Mouse (Mus musculus) liver, embryonic 11.5 days (tissue): Measurements from ENCODE around the gene Nav1. TPM values are rescaled to one million over a fixed set of nuclear protein-coding genes. Genes with fewer than 3 reads are reported as not detected.

ENCODE experiments used
- ATAC-seq: fragments of 200-750 bp; cut with Nextera tagmentation; replicated peaks from 2 replicates; pipeline ENCODE4 v1.8.0; 2017; ENCODE audit warnings: moderate number of reproducible peaks, mild to moderate bottlenecking, moderate TSS enrichment, moderate library complexity; ENCODE audit not compliant: low FRiP score
- DNase-seq: peaks from one replicate; pipeline ENCODE4 v3.0.0-alpha.2; 2017; ENCODE audit warnings: low spot score
- H3K27ac ChIP-seq: fragments of 300-500 bp; sonication (generic); 2 replicates; pipeline ENCODE4 v1.5.1; 2014; ENCODE audit warnings: mild to moderate bottlenecking, low read depth, low read length, control low read depth
- H3K27me3 ChIP-seq: fragments of 300-500 bp; sonication (generic); replicated peaks from 2 replicates; pipeline ENCODE4 v1.6.1; 2014; ENCODE audit warnings: low read length, mixed read lengths; ENCODE audit not compliant: control insufficient read depth, insufficient read depth
- H3K36me3 ChIP-seq: fragments of 300-500 bp; sonication (generic); 2 replicates; pipeline ENCODE4 v1.6.1; 2014; ENCODE audit warnings: mild to moderate bottlenecking, low read length, moderate library complexity, mixed read lengths; ENCODE audit not compliant: control insufficient read depth, insufficient read depth
- H3K4me1 ChIP-seq: fragments of 300-500 bp; sonication (generic); replicated peaks from 2 replicates; pipeline ENCODE4 v1.6.1; 2014; ENCODE audit warnings: low read length, mixed read lengths; ENCODE audit not compliant: control insufficient read depth, insufficient read depth
- H3K4me2 ChIP-seq: fragments of 300-500 bp; sonication (generic); 2 replicates; pipeline ENCODE4 v1.6.1; 2014; ENCODE audit warnings: mild to moderate bottlenecking, control low read depth, moderate library complexity
- H3K4me3 ChIP-seq: fragments of 300-500 bp; sonication (generic); 2 replicates; pipeline ENCODE4 v1.5.1; 2014; ENCODE audit warnings: low read depth, low read length, control low read depth
- H3K9ac ChIP-seq: fragments of 300-500 bp; sonication (generic); 2 replicates; pipeline ENCODE4 v1.6.1; 2014; ENCODE audit warnings: low read depth, low read length, control low read depth
- H3K9me3 ChIP-seq: fragments of 300-500 bp; sonication (generic); 2 replicates; pipeline ENCODE4 v1.6.1; 2016; ENCODE audit warnings: low read length, inconsistent platforms, mixed read lengths; ENCODE audit not compliant: control insufficient read depth
- WGBS: fragments of 180-500 bp; shearing (Covaris S2); extraction: QIAGEN DNeasy Blood & Tissue Kit; methylation state at CpG from one replicate; pipeline ENCODE4 v1.1.7; 2014; 5-methylcytosine and 5-hydroxymethylcytosine counted together
- polyA plus RNA-seq: library from polyadenylated mRNA; unstranded; fragments of >200 nt; fragmentation: Nextera tagmentation; extraction: Ambion mirVana; gene quantifications from 2 replicates; pipeline ENCODE4 v1.2.1, GENCODE M21; 2014

The Nav1 gene
- polyA plus RNA-seq, 1 experiment from 2014 or later: 8.9 TPM

GRCm38 (mm10) chr1:135517469-135517868, 89.6 kb downstream of the Nav1 start:
- H3K27ac ChIP-seq: no peak overlapping the region; the same call in 1 of the 2 replicates

DNA sequence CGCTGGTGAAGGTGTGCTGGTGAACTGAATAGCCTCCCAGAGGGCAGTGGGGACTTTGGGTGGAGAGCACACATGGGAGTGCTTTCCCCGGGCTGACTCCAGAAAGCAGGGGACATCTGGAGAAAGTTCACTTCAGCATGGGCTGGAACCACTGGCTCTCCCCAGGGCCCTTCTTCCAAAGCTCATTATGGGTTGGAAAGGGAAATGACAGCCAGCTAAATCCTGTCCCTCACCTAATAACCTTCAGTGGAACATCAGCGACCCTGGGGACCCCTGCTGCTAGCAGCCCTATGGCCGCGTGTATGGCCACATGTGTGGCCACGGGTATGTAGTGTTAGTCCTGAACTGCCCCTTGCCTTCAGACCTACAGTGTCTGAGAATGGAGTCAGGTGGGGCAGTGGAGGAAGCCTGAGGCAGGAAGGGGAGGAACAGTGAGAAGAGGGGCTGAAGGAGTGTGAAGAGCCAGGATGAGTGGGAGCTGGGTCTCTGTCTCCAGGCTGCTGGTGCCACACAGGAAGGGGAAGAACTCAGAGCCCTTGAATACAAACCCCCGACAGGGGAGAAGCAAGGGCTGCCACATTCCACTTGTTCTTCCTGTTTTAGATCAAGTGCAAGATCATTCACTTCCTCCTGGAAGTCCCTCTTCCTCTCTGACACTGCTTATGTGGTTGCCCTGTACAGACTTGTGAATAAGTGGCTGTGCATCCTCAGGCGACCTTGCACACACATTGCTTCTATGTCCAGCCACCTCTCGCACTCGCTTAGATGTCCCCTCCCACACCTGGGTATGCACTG, 90.4 kb downstream of the Nav1 start:
- no peak overlapping the region for H3K4me3 ChIP-seq
- H3K4me1 ChIP-seq: peaks cover 31% of the 10 kb centered on the region
- no peaks in the 10 kb centered on the region for H3K9me3 ChIP-seq
- no peak overlapping the region for H3K27ac ChIP-seq
- 46% methylated on average over 10 of the region's 10 CpGs for WGBS
- peaks cover 4% of the 10 kb centered on the region for H3K27me3 ChIP-seq
- DNase-seq: no peak
- H3K36me3 ChIP-seq: no peaks in the 10 kb centered on the region
- H3K9ac ChIP-seq: no peak overlapping the region
- no peak overlapping the region for H3K4me2 ChIP-seq
- no peak for ATAC-seq

More at GRCm38 (mm10) chr1:135517469-135517868, 89.6 kb downstream of the Nav1 start:
- Histone ChIP-seq H3K36me3 (no peaks in the 10 kb centered on the region), H3K9me3 (no peaks in the 10 kb centered on the region), H3K9ac (no peak overlapping the region), H3K4me3 (no peak overlapping the region), H3K4me2 (no peak overlapping the region), H3K27me3 (no peaks in the 10 kb centered on the region), H3K4me1 (peaks cover 31% of the 10 kb centered on the region)
- DNase-seq: no peak
- ATAC-seq: no peak
- WGBS: 80% methylated on average over 6 of the region's 6 CpGs

GRCm38 (mm10) chr1:135515633-135516238, 91.4 kb downstream of the Nav1 start:
- Histone ChIP-seq H3K9ac (no peak overlapping the region), H3K4me3 (no peak overlapping the region), H3K36me3 (no peaks in the 10 kb centered on the region), H3K27ac (no peak overlapping the region), H3K4me2 (peak overlapping the region; percentile 5; the same call in 1 of the 2 replicates), H3K4me1 (peaks cover 33% of the 10 kb centered on the region), H3K9me3 (no peaks in the 10 kb centered on the region), H3K27me3 (peaks cover 12% of the 10 kb centered on the region)
- DNase-seq (no peak), ATAC-seq (0 out of 2 replicates have a peak, but pooled peaks have one; percentile 20)
- WGBS: 72% methylated on average over 12 of the region's 12 CpGs

DNA sequence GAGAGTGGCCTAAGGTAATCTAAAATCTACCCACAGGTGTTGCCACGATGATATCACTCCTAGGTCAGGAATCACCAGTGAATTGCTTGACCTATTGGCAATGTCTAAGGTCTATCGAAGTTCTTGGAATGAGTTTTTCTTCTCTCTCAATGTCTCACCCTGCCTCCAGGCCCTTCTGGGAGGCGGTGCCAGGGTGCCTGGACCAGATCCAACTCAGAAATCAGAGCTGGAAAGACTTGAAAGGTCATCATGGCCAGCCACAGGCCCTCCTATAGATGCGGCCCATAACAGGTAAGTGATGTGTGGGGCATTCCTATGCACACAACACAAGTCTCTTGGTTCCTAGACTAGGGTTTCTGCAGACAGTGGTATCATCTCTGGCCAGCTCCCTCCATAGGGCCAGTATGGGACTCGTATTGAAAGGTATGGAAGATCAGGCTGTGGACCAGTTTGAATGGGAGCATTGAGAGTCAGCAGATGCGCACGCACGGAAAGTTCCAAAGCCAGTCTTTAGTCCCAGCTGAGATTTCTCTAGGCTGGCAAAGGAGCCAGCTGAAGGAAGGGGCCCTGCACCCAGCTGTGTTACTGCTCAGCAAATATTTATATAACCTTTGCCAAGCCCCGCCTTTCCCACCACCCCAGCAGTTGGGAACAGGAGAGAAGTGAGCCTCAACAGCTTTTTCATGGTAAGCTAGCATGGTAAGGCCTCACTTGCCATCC, 92.0 kb downstream of the Nav1 start:
- H3K4me1 ChIP-seq: peaks cover 36% of the 10 kb centered on the region
- no peaks in the 10 kb centered on the region for H3K36me3 ChIP-seq
- H3K9me3 ChIP-seq: no peaks in the 10 kb centered on the region
- no peak overlapping the region for H3K9ac ChIP-seq
- DNase-seq (no peak), ATAC-seq (no peak)
- H3K4me3 ChIP-seq: no peak overlapping the region
- peak overlapping the region; percentile 5; the same call in 1 of the 2 replicates for H3K4me2 ChIP-seq
- no peak overlapping the region for H3K27ac ChIP-seq
- peaks cover 18% of the 10 kb centered on the region for H3K27me3 ChIP-seq
- 72% methylated on average over 9 of the region's 9 CpGs for WGBS

DNA sequence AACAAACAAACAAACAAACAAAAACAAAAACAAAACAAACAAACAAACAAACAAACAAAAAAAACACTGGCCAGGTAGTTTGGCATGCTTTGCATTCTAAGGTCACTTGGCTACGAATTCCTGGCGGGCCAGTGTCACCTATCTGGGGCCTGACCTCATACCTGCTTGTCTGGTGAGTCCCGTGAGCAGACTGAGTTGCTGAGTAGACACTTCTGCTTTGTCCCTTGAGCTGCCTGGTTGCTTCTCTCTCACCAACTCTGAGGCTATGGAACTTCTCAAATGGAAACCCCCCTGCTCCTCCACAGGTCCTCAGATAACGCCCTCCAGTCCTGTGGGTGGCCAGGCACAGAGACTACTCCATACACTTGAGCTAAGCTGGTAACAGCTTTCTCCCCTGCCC, 93.0 kb downstream of the Nav1 start:
- Histone ChIP-seq H3K27me3 (peaks cover 26% of the 10 kb centered on the region), H3K4me3 (no peak overlapping the region), H3K36me3 (no peaks in the 10 kb centered on the region), H3K4me1 (peaks cover 36% of the 10 kb centered on the region), H3K4me2 (no peak overlapping the region), H3K27ac (no peak overlapping the region), H3K9ac (no peak overlapping the region), H3K9me3 (no peaks in the 10 kb centered on the region)
- no peak for ATAC-seq
- DNase-seq: no peak
- 62% methylated on average over 4 of the region's 4 CpGs for WGBS

DNA sequence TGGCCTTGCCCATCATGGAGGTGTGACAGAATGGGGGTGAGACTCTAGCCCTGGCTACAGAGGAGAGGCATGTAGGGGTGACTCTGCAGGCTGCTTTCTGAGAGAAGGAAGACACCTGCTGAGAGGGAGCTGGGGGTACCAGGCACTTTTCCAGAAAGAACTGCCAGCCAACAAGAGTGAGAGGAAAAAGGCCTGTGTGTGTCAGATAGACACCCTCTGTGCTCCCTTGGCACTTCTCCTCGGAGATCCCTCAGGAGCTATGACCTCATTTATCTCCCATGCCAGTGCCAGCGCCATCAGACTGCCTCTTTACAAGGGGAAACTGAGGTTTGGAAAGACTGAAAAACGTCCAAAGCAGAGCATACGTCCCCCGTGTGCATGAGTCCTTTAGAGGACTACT, 93.6 kb downstream of the Nav1 start:
- Histone ChIP-seq H3K27ac (no peak overlapping the region), H3K4me3 (no peak overlapping the region), H3K36me3 (no peaks in the 10 kb centered on the region), H3K9ac (no peak overlapping the region), H3K27me3 (peaks cover 27% of the 10 kb centered on the region), H3K9me3 (no peaks in the 10 kb centered on the region), H3K4me1 (peaks cover 36% of the 10 kb centered on the region), H3K4me2 (no peak overlapping the region)
- WGBS: 60% methylated on average over 5 of the region's 5 CpGs
- no peak for ATAC-seq
- no peak for DNase-seq

GRCm38 (mm10) chr1:135510346-135510977, 96.6 kb downstream of the Nav1 start:
- no peaks in the 10 kb centered on the region for H3K36me3 ChIP-seq
- DNase-seq (peak; percentile 49), ATAC-seq (peak; percentile 53; the same call in 1 of the 2 replicates)
- peaks cover 31% of the 10 kb centered on the region for H3K27me3 ChIP-seq
- H3K27ac ChIP-seq: no peak overlapping the region
- peak overlapping the region; percentile 70 for H3K4me2 ChIP-seq
- WGBS: 5% methylated on average over 30 of the region's 30 CpGs
- peaks cover 18% of the 10 kb centered on the region for H3K4me1 ChIP-seq
- no peaks in the 10 kb centered on the region for H3K9me3 ChIP-seq
- 0 out of 2 replicates have a peak overlapping the region, but pooled peaks have one; percentile 12 for H3K9ac ChIP-seq
- H3K4me3 ChIP-seq: peak overlapping the region; percentile 46
